Mouse (Mus musculus) lung, embryonic 16.5 days (tissue): ENCODE measurements around the gene Clk1. TPM values are rescaled to one million over a fixed set of nuclear protein-coding genes. Genes with fewer than 3 reads are reported as not detected.
"Not testable (repeated sequence)": the region's sequence is repeated elsewhere in the genome, so short reads cannot be mapped to it uniquely, and the experiment has no call there.

Source experiments
- ATAC-seq: fragments of 200-750 bp; cut with Nextera tagmentation; 2 replicates; pipeline ENCODE4 v1.8.0; 2017; ENCODE audit warnings: low read depth, mild to moderate bottlenecking, moderate library complexity
- H3K27ac ChIP-seq: fragments of 300-500 bp; sonication (generic); 2 replicates; pipeline ENCODE4 v1.5.1; 2014; ENCODE audit warnings: mild to moderate bottlenecking, control low read depth, low read length
- H3K27me3 ChIP-seq: fragments of 300-500 bp; sonication (generic); 2 replicates; pipeline ENCODE4 v1.6.1; 2014; ENCODE audit warnings: low read depth, low read length, mixed read lengths; ENCODE audit not compliant: control insufficient read depth, insufficient read depth
- H3K36me3 ChIP-seq: fragments of 300-500 bp; sonication (generic); 2 replicates; pipeline ENCODE4 v1.6.1; 2014; ENCODE audit warnings: low read length; ENCODE audit not compliant: control insufficient read depth, insufficient read depth
- H3K4me1 ChIP-seq: fragments of 300-500 bp; sonication (generic); replicated peaks from 2 replicates; pipeline ENCODE4 v1.6.1; 2014; ENCODE audit warnings: low read length, mixed read lengths; ENCODE audit not compliant: control insufficient read depth, insufficient read depth
- H3K4me2 ChIP-seq: fragments of 300-500 bp; sonication (generic); 2 replicates; pipeline ENCODE4 v1.6.1; 2014; ENCODE audit warnings: low read depth, low read length, control low read depth
- H3K4me3 ChIP-seq: fragments of 300-500 bp; sonication (generic); 2 replicates; pipeline ENCODE4 v1.5.1; 2014; ENCODE audit warnings: mild to moderate bottlenecking, low read length, control low read depth
- H3K9ac ChIP-seq: fragments of 300-500 bp; sonication (generic); 2 replicates; pipeline ENCODE4 v1.6.1; 2014; ENCODE audit warnings: low read length, control low read depth
- H3K9me3 ChIP-seq: fragments of 300-500 bp; sonication (generic); 2 replicates; pipeline ENCODE4 v1.6.1; 2016; ENCODE audit warnings: low read length; ENCODE audit not compliant: control insufficient read depth
- WGBS: fragments of 180-500 bp; shearing (Covaris S2); extraction: QIAGEN DNeasy Blood & Tissue Kit; methylation state at CpG from one replicate; pipeline ENCODE4 v1.1.7; 2014; 5-methylcytosine and 5-hydroxymethylcytosine counted together
- polyA plus RNA-seq: library from polyadenylated mRNA; unstranded; fragments of >200 nt; fragmentation: Nextera tagmentation; extraction: Ambion mirVana; gene quantifications from 2 replicates; pipeline ENCODE4 v1.2.1, GENCODE M21; 2015

Gene Clk1
- polyA plus RNA-seq, 1 experiment from 2014 or later: 205 TPM

- H3K36me3 ChIP-seq: peaks cover 35% of the 10 kb centered on the region
- H3K27ac ChIP-seq: no peak overlapping the region
- H3K27me3 ChIP-seq: no peaks in the 10 kb centered on the region
- no peaks in the 10 kb centered on the region for H3K9me3 ChIP-seq
- ATAC-seq: no peak
- no peak overlapping the region for H3K9ac ChIP-seq
- H3K4me2 ChIP-seq: no peak overlapping the region
- H3K4me1 ChIP-seq: peaks cover 10% of the 10 kb centered on the region
- WGBS: 89% methylated on average over 3 of the region's 3 CpGs
- H3K4me3 ChIP-seq: no peak overlapping the region
These were observed 28.5 kb downstream of the Clk1 start for GRCm38 (mm10) chr1:58395341-58395740.

DNA sequence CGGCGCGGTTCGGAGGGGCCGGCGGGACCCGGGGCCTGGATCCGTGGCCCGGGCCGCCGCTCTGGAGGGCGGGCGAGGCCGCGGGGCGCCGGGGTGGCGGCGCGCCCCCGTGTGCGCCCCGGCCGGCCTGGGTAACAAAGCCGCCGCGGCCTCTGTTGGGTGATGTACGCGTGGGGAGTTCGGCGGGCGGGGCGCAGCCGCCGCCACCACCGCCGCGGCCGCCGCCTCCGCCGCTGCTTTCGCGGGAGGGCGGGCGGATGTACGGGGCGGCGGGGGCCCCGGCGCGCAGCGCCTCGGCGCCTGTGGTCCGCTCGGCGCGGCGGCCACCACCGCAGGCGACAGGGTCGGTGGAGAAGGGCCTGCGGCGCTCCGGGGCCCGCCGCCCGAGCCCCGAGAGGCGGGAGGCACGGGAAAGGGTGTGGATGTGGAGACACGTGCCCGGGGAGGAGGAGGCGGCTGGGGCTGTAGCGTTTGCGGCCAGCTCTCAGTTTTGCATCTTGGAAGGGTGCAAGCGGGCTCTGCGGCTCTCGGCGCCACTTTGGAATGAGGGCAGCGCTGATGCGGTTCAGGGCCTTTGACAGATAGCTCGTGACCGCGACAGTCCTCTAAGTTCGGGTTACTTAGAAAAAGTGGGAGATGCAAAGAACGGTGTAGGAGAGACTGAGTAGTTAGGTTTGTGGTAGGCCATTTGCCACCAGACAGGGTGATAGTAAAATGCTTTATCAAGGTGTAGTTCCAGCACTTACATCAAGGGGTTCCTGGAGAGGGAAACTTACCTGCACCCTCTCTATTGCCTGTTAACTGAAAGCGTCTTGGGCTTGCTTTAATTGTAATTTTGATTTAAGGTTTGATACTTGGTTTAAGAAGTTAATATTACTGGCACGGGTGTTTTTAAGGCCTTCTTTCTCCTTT, 30.3 kb downstream of the Clk1 start:
- H3K4me1 ChIP-seq: peaks cover 10% of the 10 kb centered on the region
- peak overlapping the region; percentile 98 for H3K27ac ChIP-seq
- H3K9me3 ChIP-seq: no peaks in the 10 kb centered on the region
- peak overlapping the region; percentile 96 for H3K9ac ChIP-seq
- no peaks in the 10 kb centered on the region for H3K27me3 ChIP-seq
- H3K4me2 ChIP-seq: peak overlapping the region; percentile 83
- peak overlapping the region; percentile 91 for H3K4me3 ChIP-seq
- peak; percentile 45 for ATAC-seq
- H3K36me3 ChIP-seq: peaks cover 27% of the 10 kb centered on the region
- WGBS: under 1% methylated on average over 43 of the region's 90 CpGs

- under 1% methylated on average over 43 of the region's 61 CpGs for WGBS
These were observed 31.1 kb downstream of the Clk1 start, which contains the start of gene Bzw1 for GRCm38 (mm10) chr1:58392652-58393283. TSS of gene Bzw1 (plus strand) at chr1:58392898.

DNA sequence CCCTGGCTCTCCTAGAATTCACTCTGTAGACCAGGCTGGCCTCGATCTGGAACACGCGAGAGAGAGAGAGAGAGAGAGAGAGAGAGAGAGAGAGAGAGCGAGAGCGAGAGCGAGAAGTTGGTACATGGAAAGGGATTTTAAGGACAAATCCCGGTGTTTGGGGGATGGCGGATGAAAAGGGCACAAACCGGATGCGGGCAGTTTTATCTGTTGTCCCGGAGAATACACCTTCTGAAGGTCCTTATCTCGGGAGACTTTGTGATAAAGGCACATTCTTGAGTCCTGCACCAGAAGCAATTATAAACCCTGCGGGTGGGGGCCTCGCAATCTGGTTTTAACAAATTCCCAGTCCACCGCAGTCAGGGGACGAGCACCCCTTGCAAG, 31.6 kb downstream of the Clk1 start:
- peaks cover 10% of the 10 kb centered on the region for H3K4me1 ChIP-seq
- peak overlapping the region; percentile 96 for H3K9ac ChIP-seq
- H3K9me3 ChIP-seq: no peaks in the 10 kb centered on the region
- peaks cover 18% of the 10 kb centered on the region for H3K36me3 ChIP-seq
- peak; percentile 4; the same call in 1 of the 2 replicates for ATAC-seq
- peak overlapping the region; percentile 91 for H3K4me3 ChIP-seq
- no peaks in the 10 kb centered on the region for H3K27me3 ChIP-seq
- H3K4me2 ChIP-seq: peak overlapping the region; percentile 87
- peak overlapping the region; percentile 98 for H3K27ac ChIP-seq
- WGBS: 2% methylated on average over 16 of the region's 16 CpGs

More at GRCm38 (mm10) chr1:58392652-58393283, 31.1 kb downstream of the Clk1 start, which contains the start of gene Bzw1:
- Histone ChIP-seq H3K9me3 (no peaks in the 10 kb centered on the region), H3K36me3 (peaks cover 19% of the 10 kb centered on the region), H3K4me2 (peak within 1 kb of the TSS; percentile 87), H3K27me3 (no peaks in the 10 kb centered on the region), H3K4me3 (peak within 1 kb of the TSS; percentile 91), H3K27ac (peak within 1 kb of the TSS; percentile 98), H3K9ac (peak within 1 kb of the TSS; percentile 96), H3K4me1 (peaks cover 10% of the 10 kb centered on the region)
- ATAC-seq: peak; percentile 98

DNA sequence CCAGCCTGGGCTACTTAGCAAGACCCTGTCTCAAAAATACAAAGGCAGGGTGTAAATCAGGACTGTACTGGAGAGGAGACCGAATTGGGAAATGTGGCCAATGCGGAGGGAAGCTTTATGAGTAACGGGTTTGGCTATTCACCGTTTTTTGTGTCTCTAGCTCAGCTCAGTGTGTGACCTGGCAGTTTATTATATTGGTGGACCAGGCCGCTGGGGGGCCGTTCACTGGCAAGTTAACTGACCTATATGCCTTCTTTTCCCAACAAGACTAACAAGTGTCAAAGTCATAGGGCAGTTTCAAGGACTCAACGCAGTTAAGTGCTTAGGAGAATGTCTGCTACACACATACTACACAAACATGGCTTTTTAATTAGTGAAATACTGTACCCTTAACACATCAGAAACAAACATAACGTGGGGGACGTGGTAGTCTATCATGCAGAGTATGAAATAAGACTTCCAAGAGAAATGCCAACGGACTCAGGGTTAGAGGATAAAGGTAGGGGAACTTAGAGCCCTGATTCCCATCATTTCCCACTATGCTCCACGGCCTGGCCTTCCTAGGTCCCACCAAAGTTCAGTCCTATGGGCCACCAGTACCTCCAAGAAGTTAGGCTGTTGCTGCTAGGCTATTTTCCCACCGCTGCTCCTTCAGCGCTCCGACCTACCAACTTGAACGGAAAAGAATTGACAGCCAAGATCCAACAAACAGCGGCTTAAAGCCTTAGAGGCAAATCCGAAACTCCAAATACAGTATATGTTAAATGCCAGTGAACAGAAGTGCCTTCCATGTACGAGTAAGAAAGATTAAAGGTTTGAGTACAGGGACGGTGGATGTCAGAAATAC, 32.2 kb downstream of the Clk1 start:
- Histone ChIP-seq H3K27me3 (no peaks in the 10 kb centered on the region), H3K4me2 (peak overlapping the region; percentile 87), H3K36me3 (peaks cover 14% of the 10 kb centered on the region), H3K4me3 (peak overlapping the region; percentile 91), H3K27ac (peak overlapping the region; percentile 98), H3K9me3 (no peaks in the 10 kb centered on the region), H3K4me1 (peaks cover 10% of the 10 kb centered on the region), H3K9ac (peak overlapping the region; percentile 96)
- no peak for ATAC-seq
- WGBS: 41% methylated on average over 19 of the region's 19 CpGs

DNA sequence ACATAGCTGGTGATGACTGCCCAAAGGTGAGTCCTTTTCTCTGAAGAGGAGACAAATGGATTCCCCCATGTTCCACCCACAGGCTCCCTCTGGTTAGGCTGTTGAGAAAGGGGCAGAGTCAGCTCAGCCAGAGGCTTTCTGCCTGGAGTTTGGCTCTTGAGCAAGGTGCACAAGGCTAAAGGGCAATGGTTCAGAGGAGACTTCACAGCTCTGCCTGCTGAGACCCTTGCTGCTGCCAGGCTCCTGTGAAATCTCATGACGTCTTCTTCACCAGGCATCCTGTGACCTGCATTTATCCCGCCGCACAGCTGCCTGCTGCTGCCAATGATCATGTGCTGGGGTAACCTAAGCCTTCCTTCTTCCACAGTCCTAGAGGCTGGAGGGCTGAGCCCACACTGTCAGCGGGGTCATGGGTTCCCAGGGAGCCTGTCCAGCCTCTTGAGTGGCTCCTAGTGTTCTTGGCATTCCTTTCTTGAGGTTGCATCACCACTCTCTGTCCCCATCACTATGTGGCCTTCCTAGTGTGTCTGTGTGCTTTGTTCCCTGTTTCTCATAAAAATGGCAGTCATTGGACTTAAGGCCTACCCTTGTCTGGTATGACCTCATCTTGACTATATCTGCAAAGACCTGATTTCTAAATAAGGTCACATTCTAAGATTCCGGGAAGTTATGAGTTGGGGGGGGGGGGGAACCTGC, 41.1 kb downstream of the Clk1 start:
- H3K27me3 ChIP-seq: no peaks in the 10 kb centered on the region
- no peak overlapping the region for H3K4me2 ChIP-seq
- no peak overlapping the region for H3K4me3 ChIP-seq
- H3K36me3 ChIP-seq: no peaks in the 10 kb centered on the region
- no peak for ATAC-seq
- 55% methylated on average over 5 of the region's 5 CpGs for WGBS
- H3K9ac ChIP-seq: no peak overlapping the region
- no peaks in the 10 kb centered on the region for H3K9me3 ChIP-seq
- H3K27ac ChIP-seq: no peak overlapping the region
- no peaks in the 10 kb centered on the region for H3K4me1 ChIP-seq

GRCm38 (mm10) chr1:58375574-58376147, 48.2 kb downstream of the Clk1 start:
- H3K9me3 ChIP-seq: no peaks in the 10 kb centered on the region
- H3K9ac ChIP-seq: no peak overlapping the region
- no peak for ATAC-seq
- H3K27ac ChIP-seq: no peak overlapping the region
- WGBS: 68% methylated on average over 3 of the region's 3 CpGs
- H3K4me3 ChIP-seq: no peak overlapping the region
- no peaks in the 10 kb centered on the region for H3K36me3 ChIP-seq
- H3K4me1 ChIP-seq: no peaks in the 10 kb centered on the region
- H3K27me3 ChIP-seq: no peaks in the 10 kb centered on the region
- no peak overlapping the region for H3K4me2 ChIP-seq

DNA sequence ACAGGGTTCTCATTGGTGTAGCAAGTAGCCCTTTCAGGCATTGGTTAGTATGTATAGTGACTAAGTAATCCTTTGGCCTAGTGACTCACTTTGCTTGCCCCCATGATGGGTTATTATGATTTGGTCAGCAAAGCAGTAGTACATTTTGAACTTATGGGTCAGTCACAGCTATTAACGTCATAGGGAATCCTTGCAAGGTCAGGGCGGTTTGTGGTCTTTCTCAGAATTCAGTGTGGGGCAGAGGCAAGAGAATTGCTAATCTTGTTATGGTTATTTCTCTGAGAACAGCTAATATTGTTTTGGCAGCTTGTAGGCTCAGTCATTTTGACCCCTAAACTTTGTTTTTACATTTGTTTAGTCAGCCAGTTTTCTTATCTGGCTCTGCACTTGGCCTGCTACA, 49.6 kb downstream of the Clk1 start:
- not testable (repeated sequence) for H3K27ac ChIP-seq, H3K36me3 ChIP-seq, H3K9me3 ChIP-seq, H3K27me3 ChIP-seq, H3K9ac ChIP-seq, ATAC-seq, H3K4me1 ChIP-seq, H3K4me3 ChIP-seq, H3K4me2 ChIP-seq
- 65% methylated on average over 2 of the region's 2 CpGs for WGBS
